Mouse (Mus musculus) adrenal gland, adult 8-10 months (tissue): ENCODE results near the gene Kncn. TPM values are rescaled to one million over a fixed set of nuclear protein-coding genes. Genes with fewer than 3 reads are reported as not detected.

Experiments used
- DNase-seq: peaks from one replicate; pipeline ENCODE4 v3.0.0; 2022
- total RNA-seq, 4 experiments: library from RNA; stranded (reverse); gene quantifications; 2 replicates each; pipeline ENCODE4 v1.2.4; 2022

Kncn gene
- not detected for total RNA-seq

DNA sequence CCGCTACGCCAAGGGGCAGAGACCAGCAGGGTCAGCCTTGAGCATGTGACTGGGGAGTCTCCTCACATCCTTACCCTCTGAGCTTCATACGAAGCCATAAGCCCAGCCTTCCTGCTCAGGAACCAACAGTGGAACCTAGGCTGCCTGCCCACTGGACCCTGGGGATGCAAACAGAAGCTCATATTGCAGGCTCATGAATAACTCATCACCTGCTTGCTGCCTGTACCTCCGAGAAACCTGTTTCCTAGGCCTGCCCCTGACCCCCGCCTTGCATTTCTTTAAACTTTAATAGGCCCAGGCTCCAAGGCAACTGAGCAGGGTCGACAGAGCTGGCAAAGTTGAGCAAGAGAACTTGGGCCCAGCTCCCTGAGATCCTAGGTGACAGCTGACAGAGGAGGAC, at the start of gene Kncn:
Gene Kncn (plus strand): TSS at position 379 of the 400 bp plus-strand sequence.
- no peak for DNase-seq

GRCm38 (mm10) chr4:115835576-115835975, 48.6 kb upstream of the Kncn start:
- DNase-seq: no peak

- no peak for DNase-seq
Observed at GRCm38 (mm10) chr4:115838196-115838595, 46.0 kb upstream of the Kncn start.

GRCm38 (mm10) chr4:115838696-115839641, 45.2 kb upstream of the Kncn start, which contains the start of gene Mknk1:
Gene Mknk1, plus strand, starts transcription at chr4:115839198.
- peak; percentile 91 for DNase-seq

- no peak for DNase-seq
Observed at GRCm38 (mm10) chr4:115839956-115840355, 44.2 kb upstream of the Kncn start.

DNA sequence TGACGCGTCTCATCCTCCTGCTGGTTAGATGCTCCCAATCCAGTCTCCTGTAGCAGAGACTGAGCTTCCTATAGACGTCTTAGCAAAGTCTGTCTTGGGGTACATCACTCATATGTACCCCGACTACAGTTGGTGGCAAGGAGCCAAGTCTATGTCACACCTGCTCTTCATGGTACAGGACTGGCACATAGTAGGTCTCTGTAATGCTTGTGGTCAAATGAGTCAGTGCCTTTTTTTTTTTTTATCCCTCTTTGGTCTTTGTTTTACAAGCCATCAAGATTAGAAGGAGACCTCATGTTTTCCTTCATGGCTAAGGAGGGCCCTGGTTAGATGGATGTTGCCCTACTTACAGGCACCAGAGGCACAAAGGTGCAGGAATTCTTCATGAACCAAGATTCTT, 43.4 kb upstream of the Kncn start:
- DNase-seq: no peak

DNA sequence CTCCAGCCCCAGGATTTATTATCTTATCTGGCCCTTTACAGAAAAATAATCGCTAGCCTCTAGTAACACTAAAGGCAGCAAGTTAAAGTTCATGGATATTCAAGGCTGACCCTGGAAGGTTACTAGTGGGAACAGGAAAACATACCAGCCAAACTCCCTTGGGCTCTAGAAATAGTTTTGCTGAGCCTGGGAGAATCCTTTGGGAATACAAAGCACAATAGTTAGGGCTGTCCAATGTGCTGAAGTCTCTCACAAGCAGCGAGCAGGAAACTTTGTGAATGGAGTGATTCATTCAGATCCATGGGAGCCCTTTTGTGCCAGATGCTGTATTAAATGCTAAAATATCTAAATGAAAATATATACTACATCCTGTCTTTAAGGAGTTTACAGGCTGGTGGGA, 37.5 kb upstream of the Kncn start:
- DNase-seq: no peak

- DNase-seq: no peak
Observed at GRCm38 (mm10) chr4:115847377-115847776, 36.8 kb upstream of the Kncn start.

GRCm38 (mm10) chr4:115848083-115848482, 36.1 kb upstream of the Kncn start:
- no peak for DNase-seq

DNA sequence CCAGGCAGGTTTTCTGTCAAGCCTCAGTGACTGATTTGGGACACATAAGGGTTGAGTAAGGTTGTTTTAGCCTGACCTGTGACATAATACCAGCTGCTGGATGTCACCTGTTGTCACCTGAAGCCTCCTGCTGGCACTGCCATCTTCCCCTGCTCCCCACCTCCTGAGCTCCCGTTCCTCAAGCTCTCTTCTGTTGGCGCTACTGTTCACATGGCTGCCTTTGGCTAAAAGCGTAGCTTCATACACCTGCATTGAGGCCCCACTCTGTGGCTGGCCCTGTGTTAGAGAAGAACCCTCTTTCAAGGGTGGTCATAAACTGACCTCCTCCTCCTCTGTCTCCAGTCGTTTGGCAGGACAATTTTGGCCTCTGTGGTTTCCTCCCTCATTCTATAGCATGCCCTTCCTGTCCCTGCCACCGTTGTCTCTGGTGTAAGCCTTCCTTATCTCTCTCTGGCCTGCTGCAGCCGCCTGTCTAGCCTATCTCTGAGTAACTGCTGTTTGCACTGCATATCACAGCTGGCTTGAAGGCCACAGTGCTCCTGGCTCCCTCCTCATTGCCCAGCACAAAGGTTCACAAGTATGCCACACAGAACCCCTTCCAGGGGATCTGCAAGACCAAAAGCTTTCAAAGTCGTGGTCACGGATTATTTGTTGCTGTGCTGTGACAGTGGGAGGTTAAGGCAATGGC, 35.1 kb upstream of the Kncn start:
- no peak for DNase-seq

GRCm38 (mm10) chr4:115850111-115850510, 34.1 kb upstream of the Kncn start:
- no peak for DNase-seq

DNA sequence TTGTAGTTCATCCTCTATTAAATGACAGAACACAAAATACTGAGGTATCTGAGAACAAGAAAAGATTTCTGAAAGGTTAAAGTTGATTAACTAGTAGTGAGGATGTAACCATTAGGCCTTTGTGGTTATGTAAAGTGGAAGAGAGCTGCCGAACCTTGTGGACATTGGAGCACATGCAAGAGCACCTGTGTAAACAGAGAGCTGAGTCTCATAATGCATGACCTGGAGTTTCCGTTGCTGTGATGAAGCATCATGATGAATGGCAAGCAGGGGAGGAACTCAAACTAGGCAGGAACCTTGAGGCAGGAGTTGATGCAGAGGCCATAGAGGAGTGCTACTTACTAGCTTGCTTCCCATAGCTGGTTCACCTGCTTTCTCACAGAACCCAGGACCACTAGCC, 33.6 kb upstream of the Kncn start:
- DNase-seq: no peak

DNA sequence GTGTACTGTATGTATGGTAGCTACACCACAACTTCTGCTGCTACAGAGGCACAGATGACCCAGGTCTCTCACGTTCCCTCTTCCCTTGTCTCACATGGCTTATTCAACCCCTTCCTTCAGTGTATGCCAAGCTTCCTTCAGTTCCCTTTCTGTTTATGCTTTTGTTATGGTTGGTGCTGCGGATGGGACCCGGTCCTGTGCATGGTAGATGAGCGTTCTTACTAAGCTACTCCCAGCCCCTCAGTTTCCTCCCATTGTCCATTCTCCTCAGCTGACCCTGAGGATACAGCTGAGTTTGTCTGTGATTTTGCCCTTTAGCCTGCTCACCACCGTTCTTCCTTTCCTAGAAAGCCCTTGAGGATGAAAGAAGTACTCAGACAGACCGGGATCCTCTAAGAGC, 32.6 kb upstream of the Kncn start:
- no peak for DNase-seq

DNA sequence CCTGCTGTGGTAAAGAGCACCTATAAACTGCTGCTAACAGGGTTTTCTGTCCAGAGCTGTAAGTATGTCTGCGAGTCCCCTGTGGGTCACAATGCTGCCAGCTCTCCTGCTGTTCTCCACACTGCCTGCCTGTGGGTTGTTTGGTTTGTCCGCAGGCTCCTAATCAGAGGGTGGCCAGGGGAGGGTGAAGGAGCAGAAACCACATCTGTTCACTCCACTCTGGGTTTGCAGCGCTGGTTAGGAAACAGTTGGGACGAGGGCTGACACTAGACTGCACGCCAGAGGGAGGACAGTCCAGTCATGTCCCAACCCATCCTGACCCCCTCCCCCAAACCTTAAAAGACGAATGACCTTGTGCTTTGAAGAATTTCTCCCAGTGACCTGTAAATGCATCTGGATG, 29.1 kb upstream of the Kncn start:
- no peak for DNase-seq

GRCm38 (mm10) chr4:115855609-115856008, 28.6 kb upstream of the Kncn start:
- DNase-seq: no peak

DNA sequence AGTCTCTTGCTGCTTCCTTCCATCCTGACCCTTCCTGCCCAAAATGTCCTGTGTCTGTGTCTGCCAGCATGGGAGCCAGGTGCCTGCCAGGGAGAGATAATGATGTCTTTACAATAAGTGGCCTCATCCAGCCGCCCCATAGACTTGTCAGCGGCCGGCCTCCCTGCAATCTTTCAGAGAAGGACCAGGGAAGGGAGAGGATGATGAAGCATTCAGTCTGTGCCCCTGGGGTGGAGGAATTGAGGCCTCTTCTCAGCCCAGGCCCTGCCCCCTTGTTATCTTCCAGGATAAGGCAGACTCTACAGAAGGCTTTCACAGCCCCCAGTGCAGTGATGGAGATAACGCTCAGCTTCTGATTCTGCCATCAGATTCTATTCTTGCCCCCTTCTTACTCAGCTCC, 27.9 kb upstream of the Kncn start:
- no peak for DNase-seq

DNA sequence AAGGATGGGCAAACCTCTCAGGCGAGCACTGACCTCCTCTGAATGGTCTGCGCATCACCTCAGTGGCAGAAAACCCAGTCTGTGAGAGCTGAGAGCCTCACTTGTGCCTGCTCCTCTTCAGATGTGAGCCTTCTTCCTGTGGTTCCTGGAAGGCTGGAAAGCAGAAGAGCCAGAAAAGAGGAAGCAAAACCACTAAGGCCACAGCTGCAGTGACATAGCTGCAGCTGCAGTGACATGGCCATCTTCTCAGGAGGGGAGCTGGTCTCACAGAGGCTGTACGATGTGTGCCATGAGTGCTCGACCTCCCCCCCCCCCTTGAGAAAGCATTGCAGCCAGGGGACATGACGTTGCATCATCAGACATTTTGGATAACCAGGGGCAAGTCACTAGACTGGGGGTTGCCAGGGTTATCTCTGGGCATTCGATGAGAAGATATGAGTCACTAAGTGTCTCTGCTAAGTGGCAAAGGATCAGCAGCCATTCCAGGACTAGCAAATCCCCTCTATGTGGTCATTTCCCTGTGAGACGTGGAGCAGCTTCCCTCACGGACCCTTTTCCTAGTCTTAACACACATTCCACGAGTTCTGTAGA, 26.8 kb upstream of the Kncn start:
- DNase-seq: no peak

- DNase-seq: no peak
Observed at GRCm38 (mm10) chr4:115863352-115863751, 20.8 kb upstream of the Kncn start.

DNA sequence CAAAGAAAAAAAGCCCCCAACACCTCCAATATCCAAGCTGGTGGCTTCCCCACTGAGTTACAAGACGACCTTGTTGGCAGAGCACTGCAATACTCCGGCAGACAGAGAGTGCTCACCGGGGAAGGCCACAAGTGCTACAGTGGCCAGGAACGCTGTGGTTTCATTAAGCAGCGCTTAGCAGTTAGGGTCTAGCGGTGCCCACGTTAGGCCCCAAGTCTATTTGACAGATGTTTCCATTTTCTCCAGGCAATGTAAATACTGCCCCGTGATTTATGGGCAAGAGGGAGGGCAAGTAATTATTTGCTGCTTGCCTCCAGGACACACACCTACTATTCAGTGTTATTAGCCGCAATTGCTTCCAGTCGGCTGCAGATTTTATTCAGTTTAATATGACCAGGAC, 20.3 kb upstream of the Kncn start:
- DNase-seq: no peak

GRCm38 (mm10) chr4:115869512-115870210, 14.5 kb upstream of the Kncn start:
- DNase-seq: no peak

DNA sequence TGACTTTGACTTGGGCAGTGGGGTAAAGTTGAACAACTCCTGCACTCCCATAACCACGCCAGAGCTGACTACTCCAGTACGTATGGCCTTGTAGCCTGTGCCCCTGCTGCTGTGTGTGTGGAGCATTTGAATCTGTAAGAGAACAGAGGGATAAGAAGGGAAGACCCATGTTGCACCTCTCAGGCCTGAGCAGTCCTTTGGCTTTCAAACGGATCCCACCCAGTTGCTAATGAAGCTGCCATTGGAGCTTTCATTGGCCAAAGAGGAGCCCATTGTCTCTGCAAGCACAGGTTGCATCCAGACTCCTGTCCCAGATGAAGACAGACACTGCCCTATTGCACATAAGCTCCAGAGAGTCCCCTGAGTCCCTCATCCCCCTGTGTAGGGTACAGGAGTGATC, 11.0 kb upstream of the Kncn start:
- no peak for DNase-seq

- DNase-seq: no peak
Observed at GRCm38 (mm10) chr4:115878216-115878678, 6.0 kb upstream of the Kncn start.

GRCm38 (mm10) chr4:115878828-115879227, 5.4 kb upstream of the Kncn start:
- no peak for DNase-seq
